ENCODE assay signal across 1 mouse cellular context in the genomic region with DNA sequence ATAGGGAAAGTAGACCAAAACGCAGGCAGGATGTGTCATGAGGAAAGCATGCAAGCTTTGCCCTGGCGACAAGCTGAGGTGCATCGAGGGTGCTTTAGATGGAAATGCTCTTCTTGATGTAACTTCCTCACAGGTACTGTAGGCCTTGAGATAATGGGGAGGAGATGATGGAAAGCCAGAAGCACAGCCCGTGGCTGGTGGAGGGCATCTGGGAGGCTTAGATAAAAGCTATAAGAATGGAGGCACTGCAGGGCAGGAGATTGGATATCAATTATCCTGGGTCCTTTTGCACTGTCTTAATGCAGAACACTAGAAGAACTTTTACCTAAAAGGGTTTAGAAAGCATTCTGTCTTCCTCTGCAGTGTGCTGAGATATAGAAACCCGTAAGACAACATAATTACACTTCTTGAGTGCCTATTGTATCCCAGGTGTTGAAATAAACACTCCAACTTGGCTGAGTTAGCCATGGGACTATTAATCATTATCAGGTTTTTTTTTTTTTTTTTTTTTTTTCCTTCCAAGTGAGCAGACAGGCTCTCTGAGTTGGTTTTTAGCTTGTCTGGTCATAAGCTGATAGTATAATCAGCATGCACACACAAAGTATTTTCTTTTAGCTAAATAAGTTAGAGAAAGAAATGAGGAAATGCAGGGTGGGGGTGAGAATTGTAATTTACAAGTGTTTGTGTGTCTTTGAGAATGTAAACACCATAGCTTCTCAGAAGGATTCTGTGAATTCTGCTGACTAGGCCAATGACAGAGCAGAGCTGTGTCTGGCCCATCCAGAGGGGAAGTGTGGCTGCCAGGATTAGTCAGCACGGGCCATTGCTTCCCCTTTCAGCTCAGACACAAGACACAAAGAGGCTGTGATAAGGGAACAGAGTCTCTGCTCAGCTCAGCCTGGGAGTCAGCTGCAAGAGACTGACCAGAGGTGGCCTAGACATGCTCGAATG.
A peak's percentile ranks its signal among the peaks of the same experiment; 100 is the strongest.
TF ChIP-seq lines count a peak whose summit lies in the region.

No protein-coding gene starts in this region.

TF ChIP-seq in CH12.LX, 34 proteins besides CTCF, POLR2A, EP300 and RAD21 (continued from another document):
- TF ChIP-seq POLR2AphosphoS2 (IDR thresholded peaks at IDR 0.05; ENCODE audit: low read depth, low read length) (no peak), TCF12 (IDR thresholded peaks at IDR 0.05; ENCODE audit: low read depth, low read length) (peak; percentile 46; the same call in 1 of the 2 replicates), ZKSCAN1 (IDR thresholded peaks at IDR 0.05; ENCODE audit: borderline replicate concordance, low read depth, low read length) (no peak), NELFE (IDR thresholded peaks at IDR 0.05; ENCODE audit: low read depth, low read length) (no peak), MEF2A (IDR thresholded peaks at IDR 0.05; ENCODE audit: borderline replicate concordance, low read depth, low read length) (no peak), SIN3A (IDR thresholded peaks at IDR 0.05; ENCODE audit: low read length) (no peak), ETS1 (conservative IDR thresholded peaks at IDR 0.05; ENCODE audit: low read depth, low read length) (peak; percentile 69)
